Mouse (Mus musculus): ENCODE data around the gene Rab38. TPM values are rescaled to one million over a fixed set of nuclear protein-coding genes. Genes with fewer than 3 reads are reported as not detected.

Rab38 gene
- polyA plus RNA-seq, 1 experiment = 0.27 TPM

GRCm38 (mm10) chr7:88440301-88440700 is 10.2 kb downstream of the Rab38 start:
- H3K27ac ChIP-seq (ENCODE audit: insufficient read depth, low read length) = no peak overlapping the region
- no peaks in the 10 kb centered on the region for H3K4me1 ChIP-seq (ENCODE audit: control insufficient read depth, insufficient read depth, low read length)
- H3K4me3 ChIP-seq (ENCODE audit: insufficient read depth, low read length) = no peak overlapping the region
- TF ChIP-seq CTCF (IDR thresholded peaks at IDR 0.05; ENCODE audit: extremely low read depth, insufficient read depth, low read length) (no peak), POLR2A (IDR thresholded peaks at IDR 0.05; ENCODE audit: extremely low read depth, insufficient read depth, low read length) (no peak)

DNA sequence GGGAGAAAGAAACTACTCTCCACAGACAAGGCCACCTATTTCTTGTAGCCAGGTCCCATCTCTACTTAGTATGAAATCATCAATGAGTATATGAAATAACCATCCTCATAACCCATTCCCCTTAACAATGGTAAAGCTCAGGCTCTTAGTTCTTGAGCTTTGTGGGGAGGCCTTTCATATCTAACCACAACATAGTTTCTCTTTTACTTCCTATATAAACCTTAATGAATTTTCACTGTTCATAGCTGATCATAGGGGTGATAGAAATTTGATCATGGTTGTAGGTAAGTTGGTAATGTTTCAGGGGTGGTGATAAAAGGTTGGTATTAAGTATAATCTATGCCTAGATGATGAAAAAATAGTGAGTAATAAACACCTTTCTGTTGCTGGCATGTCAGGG is 12.6 kb downstream of the Rab38 start:
- Histone ChIP-seq H3K4me3 (ENCODE audit: insufficient read depth, low read length) (no peak overlapping the region), H3K4me1 (ENCODE audit: control insufficient read depth, insufficient read depth, low read length) (no peaks in the 10 kb centered on the region), H3K27ac (ENCODE audit: insufficient read depth, low read length) (no peak overlapping the region)
- TF ChIP-seq CTCF (IDR thresholded peaks at IDR 0.05; ENCODE audit: extremely low read depth, insufficient read depth, low read length) = no peak
- TF ChIP-seq POLR2A (IDR thresholded peaks at IDR 0.05; ENCODE audit: extremely low read depth, insufficient read depth, low read length) = no peak

DNA sequence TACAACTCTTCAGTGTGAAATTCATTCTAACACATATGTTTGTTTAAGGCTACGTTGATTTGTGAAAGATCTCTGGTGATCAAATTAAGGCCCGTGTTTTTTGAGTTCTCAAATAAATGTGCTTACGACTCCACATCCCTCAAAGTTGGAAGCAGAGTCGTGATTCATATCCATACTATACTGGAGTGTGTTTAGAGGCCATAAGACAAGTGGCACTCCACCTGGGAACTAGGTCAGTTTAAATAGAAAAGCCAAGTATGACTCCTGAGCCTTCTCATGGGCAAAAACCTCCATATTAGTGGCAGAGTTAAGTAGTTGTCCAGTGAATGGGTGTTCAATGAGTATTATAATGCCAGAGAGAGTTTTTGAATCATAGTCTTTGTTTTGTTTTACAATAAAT is 13.4 kb downstream of the Rab38 start:
- H3K4me1 ChIP-seq (ENCODE audit: control insufficient read depth, insufficient read depth, low read length) = no peaks in the 10 kb centered on the region
- H3K27ac ChIP-seq (ENCODE audit: insufficient read depth, low read length) = no peak overlapping the region
- no peak for TF ChIP-seq POLR2A (IDR thresholded peaks at IDR 0.05; ENCODE audit: extremely low read depth, insufficient read depth, low read length)
- TF ChIP-seq CTCF (IDR thresholded peaks at IDR 0.05; ENCODE audit: extremely low read depth, insufficient read depth, low read length) = no peak
- H3K4me3 ChIP-seq (ENCODE audit: insufficient read depth, low read length) = no peak overlapping the region

GRCm38 (mm10) chr7:88445320-88445903 is 15.3 kb downstream of the Rab38 start:
- Histone ChIP-seq H3K4me1 (ENCODE audit: control insufficient read depth, insufficient read depth, low read length) (no peaks in the 10 kb centered on the region), H3K27ac (ENCODE audit: insufficient read depth, low read length) (no peak overlapping the region), H3K4me3 (ENCODE audit: insufficient read depth, low read length) (no peak overlapping the region)
- TF ChIP-seq POLR2A (IDR thresholded peaks at IDR 0.05; ENCODE audit: extremely low read depth, insufficient read depth, low read length) (no peak), CTCF (IDR thresholded peaks at IDR 0.05; ENCODE audit: extremely low read depth, insufficient read depth, low read length) (no peak)

DNA sequence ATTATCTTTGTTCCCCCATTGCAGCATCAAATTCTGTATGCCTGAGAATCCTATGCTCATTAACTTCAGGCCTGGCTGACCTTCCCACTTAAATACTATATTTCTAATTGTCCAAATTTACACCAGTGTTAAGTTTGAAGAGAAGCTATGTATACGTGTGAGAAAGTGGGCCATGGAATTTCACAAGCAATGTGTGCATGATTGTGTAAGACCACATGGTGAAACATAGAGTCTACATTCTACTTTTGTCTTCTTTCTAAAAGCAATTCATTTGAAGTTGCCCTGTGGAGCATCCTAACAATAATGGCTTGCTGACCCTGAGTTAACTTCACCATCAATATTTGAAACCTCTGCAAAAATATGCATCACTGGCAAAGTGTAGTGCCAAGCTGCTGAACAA is 23.2 kb downstream of the Rab38 start:
- Histone ChIP-seq H3K27ac (ENCODE audit: insufficient read depth, low read length) (no peak overlapping the region), H3K4me1 (ENCODE audit: control insufficient read depth, insufficient read depth, low read length) (no peaks in the 10 kb centered on the region), H3K4me3 (ENCODE audit: insufficient read depth, low read length) (no peak overlapping the region)
- no peak for TF ChIP-seq CTCF (IDR thresholded peaks at IDR 0.05; ENCODE audit: extremely low read depth, insufficient read depth, low read length)
- TF ChIP-seq POLR2A (IDR thresholded peaks at IDR 0.05; ENCODE audit: extremely low read depth, insufficient read depth, low read length) = no peak

DNA sequence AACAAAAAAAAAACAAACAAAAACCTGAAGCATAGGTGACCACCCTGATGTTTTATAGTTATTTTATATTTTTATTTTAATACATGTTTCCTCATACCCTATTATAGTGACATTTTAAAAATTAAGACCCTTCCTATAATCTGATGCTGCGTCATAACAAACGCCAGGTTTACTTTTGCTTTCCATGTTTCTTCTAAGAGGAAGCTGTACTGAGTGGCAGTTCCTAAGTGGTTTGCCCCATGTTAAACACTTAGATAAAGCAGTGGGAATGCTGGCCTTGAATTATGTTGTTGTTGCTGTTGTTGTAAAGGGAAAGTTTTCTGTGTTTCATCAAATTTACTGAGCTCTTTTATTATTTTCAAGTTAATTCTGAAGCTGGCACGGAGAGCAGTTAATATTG is 27.8 kb downstream of the Rab38 start:
- no peaks in the 10 kb centered on the region for H3K4me1 ChIP-seq (ENCODE audit: control insufficient read depth, insufficient read depth, low read length)
- no peak overlapping the region for H3K27ac ChIP-seq (ENCODE audit: insufficient read depth, low read length)
- H3K4me3 ChIP-seq (ENCODE audit: insufficient read depth, low read length) = no peak overlapping the region
- TF ChIP-seq POLR2A (IDR thresholded peaks at IDR 0.05; ENCODE audit: extremely low read depth, insufficient read depth, low read length) (no peak), CTCF (IDR thresholded peaks at IDR 0.05; ENCODE audit: extremely low read depth, insufficient read depth, low read length) (no peak)

GRCm38 (mm10) chr7:88467754-88468153 is 37.7 kb downstream of the Rab38 start:
- H3K4me1 ChIP-seq (ENCODE audit: control insufficient read depth, insufficient read depth, low read length) = no peaks in the 10 kb centered on the region
- TF ChIP-seq POLR2A (IDR thresholded peaks at IDR 0.05; ENCODE audit: extremely low read depth, insufficient read depth, low read length) = no peak
- TF ChIP-seq CTCF (IDR thresholded peaks at IDR 0.05; ENCODE audit: extremely low read depth, insufficient read depth, low read length) = no peak
- H3K4me3 ChIP-seq (ENCODE audit: insufficient read depth, low read length) = no peak overlapping the region
- H3K27ac ChIP-seq (ENCODE audit: insufficient read depth, low read length) = no peak overlapping the region

- Histone ChIP-seq H3K4me3 (ENCODE audit: insufficient read depth, low read length) (no peak overlapping the region), H3K27ac (ENCODE audit: insufficient read depth, low read length) (no peak overlapping the region), H3K4me1 (ENCODE audit: control insufficient read depth, insufficient read depth, low read length) (no peaks in the 10 kb centered on the region)
- TF ChIP-seq CTCF (IDR thresholded peaks at IDR 0.05; ENCODE audit: extremely low read depth, insufficient read depth, low read length) (no peak), POLR2A (IDR thresholded peaks at IDR 0.05; ENCODE audit: extremely low read depth, insufficient read depth, low read length) (no peak)
Observed at GRCm38 (mm10) chr7:88482110-88482619, 52.1 kb downstream of the Rab38 start.

DNA sequence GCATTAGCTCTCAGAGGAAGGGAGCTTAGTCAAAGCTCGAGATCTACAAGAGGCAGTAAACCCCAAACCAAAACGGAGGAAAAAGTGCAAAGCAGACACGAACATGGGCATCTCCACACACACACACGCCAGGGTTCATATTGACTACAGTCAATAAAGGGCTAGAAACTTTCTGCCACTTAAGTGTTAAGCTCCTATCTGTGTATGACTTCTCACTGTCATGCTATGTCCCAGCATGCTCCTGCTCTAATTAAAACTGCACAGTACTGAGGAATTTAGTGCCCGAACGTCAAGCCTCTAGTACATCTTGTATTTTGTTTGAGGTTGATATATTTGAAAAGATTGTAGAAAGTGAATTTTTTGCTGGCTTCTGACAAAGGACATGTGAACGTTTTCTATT is 52.6 kb downstream of the Rab38 start:
- no peak overlapping the region for H3K27ac ChIP-seq (ENCODE audit: insufficient read depth, low read length)
- H3K4me1 ChIP-seq (ENCODE audit: control insufficient read depth, insufficient read depth, low read length) = no peaks in the 10 kb centered on the region
- H3K4me3 ChIP-seq (ENCODE audit: insufficient read depth, low read length) = no peak overlapping the region
- TF ChIP-seq POLR2A (IDR thresholded peaks at IDR 0.05; ENCODE audit: extremely low read depth, insufficient read depth, low read length) (no peak), CTCF (IDR thresholded peaks at IDR 0.05; ENCODE audit: extremely low read depth, insufficient read depth, low read length) (no peak)

DNA sequence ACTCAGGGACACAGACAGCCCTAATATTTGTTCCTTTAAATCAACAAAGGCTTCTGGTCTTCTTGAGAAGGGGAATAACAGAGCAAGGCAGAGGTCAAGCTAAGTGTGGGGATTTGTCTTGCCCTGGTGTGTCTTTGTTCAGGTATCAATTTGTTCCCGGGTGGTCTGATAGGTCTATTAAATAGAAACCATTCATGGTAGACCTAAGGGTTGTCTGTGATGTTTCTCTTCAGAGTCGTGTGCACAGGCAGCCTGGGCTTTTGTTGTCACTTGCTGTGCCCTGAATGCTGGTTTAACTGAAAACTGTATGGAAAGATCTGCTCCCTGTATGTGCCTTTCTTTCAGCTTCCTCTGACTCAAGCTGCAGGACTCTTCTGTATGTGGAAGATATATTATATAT is 60.9 kb downstream of the Rab38 start:
- no peak overlapping the region for H3K4me3 ChIP-seq (ENCODE audit: insufficient read depth, low read length)
- TF ChIP-seq CTCF (IDR thresholded peaks at IDR 0.05; ENCODE audit: extremely low read depth, insufficient read depth, low read length) (no peak), POLR2A (IDR thresholded peaks at IDR 0.05; ENCODE audit: extremely low read depth, insufficient read depth, low read length) (no peak)
- H3K27ac ChIP-seq (ENCODE audit: insufficient read depth, low read length) = no peak overlapping the region
- no peaks in the 10 kb centered on the region for H3K4me1 ChIP-seq (ENCODE audit: control insufficient read depth, insufficient read depth, low read length)

Data from cortical plate, adult 2 months (tissue).